Mouse (Mus musculus): ENCODE measurements around the gene Mybpc2. TPM values are rescaled to one million over a fixed set of nuclear protein-coding genes. Genes with fewer than 3 reads are reported as not detected.

The Mybpc2 gene
- polyA plus RNA-seq, 1 experiment = not detected

DNA sequence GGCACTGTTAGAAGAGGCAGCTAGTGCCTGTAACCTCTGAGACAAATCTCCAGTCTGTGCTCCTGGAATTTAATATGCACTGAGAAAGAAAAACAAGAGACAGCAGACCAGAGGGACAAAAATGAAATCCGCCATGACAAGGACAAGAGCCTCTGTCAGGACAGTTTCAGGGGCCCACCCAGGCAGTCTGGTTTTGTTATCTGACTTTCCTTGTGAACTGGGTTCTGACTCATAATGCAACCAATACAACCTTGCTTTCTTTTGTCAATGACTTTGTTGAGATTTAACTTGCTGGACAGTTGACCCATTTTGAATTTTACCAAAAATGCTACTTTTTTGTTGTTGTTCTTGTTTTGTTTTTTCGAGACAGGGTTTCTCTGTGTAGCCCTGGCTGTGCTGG lies 33.2 kb upstream of the Mybpc2 start:
- Histone ChIP-seq H3K79me3 (ENCODE audit: low read depth) (no peaks in the 10 kb centered on the region), H3K27me3 (ENCODE audit: control insufficient read depth, insufficient read depth, insufficient read length) (no peaks in the 10 kb centered on the region), H3K36me3 (ENCODE audit: control insufficient read depth, insufficient read depth) (no peaks in the 10 kb centered on the region), H3K79me2 (ENCODE audit: control insufficient read depth, insufficient read depth) (no peaks in the 10 kb centered on the region), H3ac (ENCODE audit: control insufficient read depth, insufficient read length, low read depth) (no peak overlapping the region), H3K4me3 (ENCODE audit: insufficient read depth, poor library complexity, severe bottlenecking) (no peak overlapping the region)
- TF ChIP-seq MAX (IDR thresholded peaks at IDR 0.05) = no peak
- TF ChIP-seq USF1 (IDR thresholded peaks at IDR 0.05; ENCODE audit: low read depth) = no peak
- TF ChIP-seq FOSL1 (IDR thresholded peaks at IDR 0.05; ENCODE audit: insufficient read depth, low read length, poor library complexity, severe bottlenecking) = no peak
- no peak for TF ChIP-seq MYOD1 (IDR thresholded peaks at IDR 0.05; ENCODE audit: control insufficient read depth, insufficient read length, low read depth)
- TF ChIP-seq CTCF (IDR thresholded peaks at IDR 0.05; ENCODE audit: control insufficient read depth, insufficient read depth, insufficient read length) = no peak
- TF ChIP-seq MYOG (IDR thresholded peaks at IDR 0.05; ENCODE audit: control insufficient read depth, extremely low read depth, insufficient read length) = no peak
- no peak for TF ChIP-seq CEBPB (IDR thresholded peaks at IDR 0.05; ENCODE audit: low read depth)

DNA sequence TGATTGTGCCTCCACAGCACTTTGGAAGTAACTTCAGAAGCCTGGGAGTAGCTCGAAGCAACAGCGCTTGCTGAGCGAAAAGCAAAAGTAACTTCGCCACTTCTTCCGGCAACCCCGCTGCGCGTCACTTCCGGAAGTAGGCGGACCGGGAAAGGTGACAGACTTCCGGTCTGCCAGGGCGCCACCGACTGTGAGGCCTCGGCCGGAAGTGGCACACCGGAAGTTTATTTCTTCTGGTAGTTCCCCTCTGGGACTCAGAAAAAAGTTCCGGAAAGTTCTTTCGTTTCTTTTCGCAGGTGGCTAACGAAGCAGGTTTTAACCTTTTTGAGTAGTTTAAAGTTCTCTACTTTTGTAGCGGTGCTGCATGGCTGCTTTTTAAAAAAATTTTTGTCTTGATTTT lies 29.4 kb upstream of the Mybpc2 start, which contains the start of gene Nr1h2:
Nr1h2 (minus strand) TSS at position 126 of the 400 bp plus-strand sequence.
- Histone ChIP-seq H3ac (ENCODE audit: control insufficient read depth, insufficient read length, low read depth) (peak within 1 kb of the TSS; percentile 87), H3K4me3 (ENCODE audit: insufficient read depth, poor library complexity, severe bottlenecking) (peak within 1 kb of the TSS; percentile 74), H3K79me3 (ENCODE audit: low read depth) (no peaks in the 10 kb centered on the region), H3K79me2 (ENCODE audit: control insufficient read depth, insufficient read depth) (no peaks in the 10 kb centered on the region), H3K36me3 (ENCODE audit: control insufficient read depth, insufficient read depth) (peaks cover 9% of the 10 kb centered on the region), H3K27me3 (ENCODE audit: control insufficient read depth, insufficient read depth, insufficient read length) (no peaks in the 10 kb centered on the region)
- TF ChIP-seq MYOD1 (IDR thresholded peaks at IDR 0.05; ENCODE audit: control insufficient read depth, insufficient read length, low read depth) = no peak
- TF ChIP-seq MAX (IDR thresholded peaks at IDR 0.05) = peak; percentile 36

DNA sequence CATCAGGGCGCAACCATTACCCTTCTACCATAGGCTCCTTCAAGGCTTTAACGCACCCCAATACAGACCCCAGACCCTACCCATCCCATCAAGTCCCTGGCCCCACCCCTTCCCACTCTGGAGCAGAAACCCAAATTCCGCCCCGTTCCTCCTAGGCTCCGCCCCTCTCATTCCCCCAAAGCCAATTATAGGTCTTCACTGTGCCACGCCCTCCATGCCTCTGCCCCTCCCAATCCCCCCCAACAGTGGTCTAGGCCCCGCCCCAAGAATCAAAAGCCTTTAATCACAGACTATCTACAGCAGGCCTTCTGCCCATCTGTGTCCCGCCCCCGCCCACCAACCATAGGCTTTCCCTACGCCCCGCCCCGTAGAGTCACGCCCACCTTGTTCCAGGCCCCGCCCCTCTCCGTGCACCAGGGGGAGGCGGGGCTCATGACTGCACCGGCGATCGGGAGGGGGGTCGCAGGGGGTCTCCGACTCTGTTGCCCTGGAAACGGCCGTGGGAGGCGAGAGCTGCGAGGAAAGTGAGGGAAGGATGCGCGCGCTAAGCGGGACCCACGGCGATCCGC lies 28.8 kb upstream of the Mybpc2 start:
- Histone ChIP-seq H3K36me3 (ENCODE audit: control insufficient read depth, insufficient read depth) (peaks cover 9% of the 10 kb centered on the region), H3K27me3 (ENCODE audit: control insufficient read depth, insufficient read depth, insufficient read length) (no peaks in the 10 kb centered on the region), H3K4me3 (ENCODE audit: insufficient read depth, poor library complexity, severe bottlenecking) (peak overlapping the region; percentile 74), H3ac (ENCODE audit: control insufficient read depth, insufficient read length, low read depth) (peak overlapping the region; percentile 87), H3K79me3 (ENCODE audit: low read depth) (no peaks in the 10 kb centered on the region), H3K79me2 (ENCODE audit: control insufficient read depth, insufficient read depth) (no peaks in the 10 kb centered on the region)
- TF ChIP-seq CEBPB (IDR thresholded peaks at IDR 0.05; ENCODE audit: low read depth) (no peak), MYOD1 (IDR thresholded peaks at IDR 0.05; ENCODE audit: control insufficient read depth, insufficient read length, low read depth) (no peak), MYOG (IDR thresholded peaks at IDR 0.05; ENCODE audit: control insufficient read depth, extremely low read depth, insufficient read length) (no peak), MAX (IDR thresholded peaks at IDR 0.05) (no peak), CTCF (IDR thresholded peaks at IDR 0.05; ENCODE audit: control insufficient read depth, insufficient read depth, insufficient read length) (no peak), USF1 (IDR thresholded peaks at IDR 0.05; ENCODE audit: low read depth) (no peak), FOSL1 (IDR thresholded peaks at IDR 0.05; ENCODE audit: insufficient read depth, low read length, poor library complexity, severe bottlenecking) (no peak)

DNA sequence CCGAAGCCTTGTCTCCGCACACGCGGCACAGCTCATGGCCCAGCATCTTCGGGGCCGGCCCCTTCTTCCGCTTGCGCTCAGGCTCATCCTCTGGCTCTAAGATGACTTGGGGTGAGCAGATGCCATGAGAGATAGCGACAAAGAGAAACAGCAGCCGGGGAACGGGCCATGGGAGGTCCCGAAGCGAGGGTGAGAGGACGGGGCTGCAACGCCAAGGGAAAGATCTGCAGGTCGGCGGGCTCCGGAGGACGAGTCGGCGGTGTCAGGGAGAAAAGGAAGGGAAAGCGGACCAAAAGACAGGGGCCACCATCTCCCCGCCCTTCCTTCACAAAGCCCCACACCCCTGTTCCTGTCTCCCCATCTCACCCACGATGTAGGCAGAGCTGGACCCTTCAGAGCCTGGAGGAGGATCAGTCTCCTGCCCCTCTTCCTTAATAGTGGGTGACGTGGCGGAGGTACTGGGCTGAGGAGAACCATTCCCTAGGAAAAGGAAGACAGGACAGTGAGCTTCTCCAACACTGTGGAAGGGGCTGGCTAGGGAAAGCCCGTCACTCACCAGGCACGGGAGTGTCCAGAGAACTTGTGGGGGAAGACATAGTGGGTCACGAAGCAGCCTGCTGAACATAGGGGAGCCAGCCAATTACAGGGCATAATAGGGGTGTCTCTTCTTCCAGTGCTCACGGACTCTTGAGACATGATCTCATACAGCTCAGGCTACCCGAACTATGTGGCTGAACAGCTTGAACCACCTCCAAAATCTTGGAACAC lies 27.9 kb upstream of the Mybpc2 start:
- H3ac ChIP-seq (ENCODE audit: control insufficient read depth, insufficient read length, low read depth) = no peak overlapping the region
- peaks cover 9% of the 10 kb centered on the region for H3K79me2 ChIP-seq (ENCODE audit: control insufficient read depth, insufficient read depth)
- H3K27me3 ChIP-seq (ENCODE audit: control insufficient read depth, insufficient read depth, insufficient read length) = no peaks in the 10 kb centered on the region
- no peak for TF ChIP-seq CEBPB (IDR thresholded peaks at IDR 0.05; ENCODE audit: low read depth)
- H3K36me3 ChIP-seq (ENCODE audit: control insufficient read depth, insufficient read depth) = peaks cover 9% of the 10 kb centered on the region
- H3K79me3 ChIP-seq (ENCODE audit: low read depth) = peaks cover 7% of the 10 kb centered on the region
- H3K4me3 ChIP-seq (ENCODE audit: insufficient read depth, poor library complexity, severe bottlenecking) = peak overlapping the region; percentile 14

- H3K36me3 ChIP-seq (ENCODE audit: control insufficient read depth, insufficient read depth) = peaks cover 9% of the 10 kb centered on the region
- H3K79me2 ChIP-seq (ENCODE audit: control insufficient read depth, insufficient read depth) = peaks cover 15% of the 10 kb centered on the region
- TF ChIP-seq USF1 (IDR thresholded peaks at IDR 0.05; ENCODE audit: low read depth) (no peak), CEBPB (IDR thresholded peaks at IDR 0.05; ENCODE audit: low read depth) (no peak), FOSL1 (IDR thresholded peaks at IDR 0.05; ENCODE audit: insufficient read depth, low read length, poor library complexity, severe bottlenecking) (no peak), MAX (IDR thresholded peaks at IDR 0.05) (no peak), CTCF (IDR thresholded peaks at IDR 0.05; ENCODE audit: control insufficient read depth, insufficient read depth, insufficient read length) (no peak), MYOG (IDR thresholded peaks at IDR 0.05; ENCODE audit: control insufficient read depth, extremely low read depth, insufficient read length) (no peak), MYOD1 (IDR thresholded peaks at IDR 0.05; ENCODE audit: control insufficient read depth, insufficient read length, low read depth) (no peak)
- peaks cover 12% of the 10 kb centered on the region for H3K79me3 ChIP-seq (ENCODE audit: low read depth)
- H3K4me3 ChIP-seq (ENCODE audit: insufficient read depth, poor library complexity, severe bottlenecking) = no peak overlapping the region
- no peaks in the 10 kb centered on the region for H3K27me3 ChIP-seq (ENCODE audit: control insufficient read depth, insufficient read depth, insufficient read length)
- no peak overlapping the region for H3ac ChIP-seq (ENCODE audit: control insufficient read depth, insufficient read length, low read depth)
Observed at GRCm38 (mm10) chr7:44551731-44552130, 27.3 kb upstream of the Mybpc2 start.

DNA sequence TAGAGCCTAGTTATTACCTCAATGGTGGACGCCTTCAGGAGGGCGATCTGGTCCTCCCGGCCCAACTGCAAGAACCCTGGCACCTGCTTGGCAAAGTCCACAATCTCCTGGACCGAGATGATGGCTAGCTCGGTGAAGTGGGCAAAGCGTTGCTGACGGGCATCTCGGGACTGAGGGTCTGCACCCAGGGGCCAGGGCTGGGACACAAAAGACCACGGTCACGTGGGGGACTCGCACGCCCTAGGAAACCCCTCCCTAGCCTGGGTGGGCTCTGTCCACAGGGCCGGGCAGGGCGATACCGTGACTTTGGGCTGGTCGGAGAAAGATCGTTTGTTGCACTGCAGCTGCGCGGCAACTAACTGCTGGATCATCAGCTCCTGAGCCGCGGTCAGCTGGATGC lies 26.8 kb upstream of the Mybpc2 start:
- H3K36me3 ChIP-seq (ENCODE audit: control insufficient read depth, insufficient read depth) = peaks cover 9% of the 10 kb centered on the region
- no peaks in the 10 kb centered on the region for H3K27me3 ChIP-seq (ENCODE audit: control insufficient read depth, insufficient read depth, insufficient read length)
- H3K79me3 ChIP-seq (ENCODE audit: low read depth) = peaks cover 17% of the 10 kb centered on the region
- no peak overlapping the region for H3K4me3 ChIP-seq (ENCODE audit: insufficient read depth, poor library complexity, severe bottlenecking)
- TF ChIP-seq MAX (IDR thresholded peaks at IDR 0.05) = no peak
- peaks cover 20% of the 10 kb centered on the region for H3K79me2 ChIP-seq (ENCODE audit: control insufficient read depth, insufficient read depth)
- H3ac ChIP-seq (ENCODE audit: control insufficient read depth, insufficient read length, low read depth) = no peak overlapping the region
